Mouse (Mus musculus) granulocyte monocyte progenitor cell, adult 5-6 weeks (primary cell): ENCODE data around the gene Col5a3. TPM values are rescaled to one million over a fixed set of nuclear protein-coding genes. Genes with fewer than 3 reads are reported as not detected.
"Not testable (repeated sequence)": the region's sequence is repeated elsewhere in the genome, so short reads cannot be mapped to it uniquely, and the experiment has no call there.

Source experiments
- ATAC-seq: replicated peaks from 2 replicates; pipeline ENCODE4 v1.8.0; 2016; ENCODE audit warnings: mild to moderate bottlenecking, moderate TSS enrichment, inconsistent platforms; ENCODE audit not compliant: poor library complexity, severe bottlenecking
- total RNA-seq, 2 experiments: library from RNA; stranded (forward) in 1 of 2; stranded (reverse) in 1 of 2; fragments of 200-712, 200-1000 nt in 1 of 2; fragments of >200 nt in 1 of 2; fragmentation: Nextera tagmentation in 1 of 2; gene quantifications; 2 replicates each; pipeline ENCODE4 v1.2.3; 2014 to 2017

The Col5a3 gene
- total RNA-seq (2014; fragmentation: Nextera tagmentation) (0.28 and 0.41 TPM in 2 replicates), total RNA-seq (2017) (0.60 and 0.62 TPM in 2 replicates)

DNA sequence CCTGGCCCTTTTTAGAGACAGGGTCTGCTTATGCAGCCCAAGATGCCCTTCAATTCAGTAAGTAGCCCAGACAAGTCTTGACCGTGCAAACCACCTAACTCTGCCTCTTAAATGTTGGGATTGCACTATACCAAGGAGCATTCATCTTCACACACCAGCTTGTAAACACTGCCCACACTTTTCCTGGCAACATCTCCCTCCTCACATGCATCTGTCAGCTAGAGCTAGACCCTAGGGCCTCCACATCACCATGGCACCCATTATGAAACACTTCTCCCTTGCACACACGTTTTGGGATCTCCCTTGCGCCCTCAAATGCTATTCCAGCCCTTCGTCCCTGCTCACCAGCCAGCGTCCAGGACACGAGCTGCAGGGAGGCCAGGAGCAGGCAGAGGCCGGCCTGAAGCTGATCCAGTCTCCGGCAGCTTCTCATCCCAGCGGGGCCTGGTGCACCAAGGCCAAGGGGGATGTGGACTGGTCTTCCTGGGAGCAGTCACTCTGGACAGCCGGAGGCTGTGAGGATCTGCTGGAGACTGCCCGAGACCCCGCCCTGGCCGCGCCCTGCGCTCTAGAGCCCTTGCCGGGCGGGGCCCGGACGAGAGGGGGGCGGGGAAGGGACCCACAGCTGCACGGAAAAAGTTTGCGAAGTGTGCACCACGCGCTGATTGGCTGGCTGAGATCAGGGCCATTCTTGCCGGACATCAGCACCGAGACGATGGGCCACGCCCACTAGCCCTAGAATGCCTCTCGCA is at the start of gene Col5a3:
Gene Col5a3, minus strand, starts transcription at position 547 of the 752 bp plus-strand sequence.
- 0 out of 2 replicates have a peak, but pooled peaks have one; percentile 20 for ATAC-seq

DNA sequence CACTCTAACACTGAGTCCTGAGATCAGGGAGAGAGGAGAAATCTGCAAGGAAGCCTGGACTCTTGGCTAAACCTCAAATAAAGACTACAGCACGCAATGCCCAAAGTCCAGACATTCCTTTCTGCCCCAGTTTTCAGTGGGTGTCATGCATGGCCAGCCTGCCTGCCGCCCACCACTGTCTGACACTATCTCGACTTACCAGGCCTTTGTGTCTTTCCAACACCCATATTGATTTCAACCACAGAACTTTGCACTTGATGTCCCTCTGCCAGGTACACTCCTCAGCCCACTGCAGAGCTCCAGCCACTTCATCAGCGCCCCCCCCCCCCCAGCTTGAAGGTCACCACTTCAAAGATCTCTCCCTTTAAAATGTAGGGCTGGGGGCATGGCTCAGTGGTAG is 47.4 kb upstream of the Col5a3 start:
- no peak for ATAC-seq

- peak; percentile 35; the same call in 1 of the 2 replicates for ATAC-seq
These were observed 47.0 kb upstream of the Col5a3 start for GRCm38 (mm10) chr9:20861821-20862220.

GRCm38 (mm10) chr9:20859926-20860325 is 45.1 kb upstream of the Col5a3 start:
- ATAC-seq = no peak

- ATAC-seq = peak; percentile 98
These were observed 42.3 kb upstream of the Col5a3 start for GRCm38 (mm10) chr9:20857131-20857530.

- ATAC-seq = no peak
These were observed 35.3 kb upstream of the Col5a3 start for GRCm38 (mm10) chr9:20850179-20850578.

DNA sequence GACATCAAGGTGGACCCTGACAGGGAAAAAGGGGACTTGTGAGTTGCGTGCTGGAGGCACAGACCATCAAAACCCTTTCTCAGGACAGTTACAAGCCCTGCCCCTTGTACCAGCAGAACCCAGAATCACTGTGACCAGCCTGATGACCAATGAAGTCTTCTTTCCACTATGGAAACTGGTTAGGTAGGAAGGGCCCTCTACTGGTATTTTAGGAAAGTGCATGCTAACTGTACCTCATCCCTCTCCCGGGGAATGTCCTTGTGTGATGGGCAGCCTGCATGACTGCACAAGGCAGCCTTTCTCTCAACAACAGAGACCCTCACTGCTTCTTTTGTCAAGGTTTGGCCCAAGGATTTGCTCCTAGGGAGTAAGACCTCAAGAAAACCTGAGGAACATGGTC is 27.8 kb upstream of the Col5a3 start:
- ATAC-seq = 0 out of 2 replicates have a peak, but pooled peaks have one; percentile 33

GRCm38 (mm10) chr9:20842211-20842610 is 27.3 kb upstream of the Col5a3 start:
- ATAC-seq = peak; percentile 42; the same call in 1 of the 2 replicates

DNA sequence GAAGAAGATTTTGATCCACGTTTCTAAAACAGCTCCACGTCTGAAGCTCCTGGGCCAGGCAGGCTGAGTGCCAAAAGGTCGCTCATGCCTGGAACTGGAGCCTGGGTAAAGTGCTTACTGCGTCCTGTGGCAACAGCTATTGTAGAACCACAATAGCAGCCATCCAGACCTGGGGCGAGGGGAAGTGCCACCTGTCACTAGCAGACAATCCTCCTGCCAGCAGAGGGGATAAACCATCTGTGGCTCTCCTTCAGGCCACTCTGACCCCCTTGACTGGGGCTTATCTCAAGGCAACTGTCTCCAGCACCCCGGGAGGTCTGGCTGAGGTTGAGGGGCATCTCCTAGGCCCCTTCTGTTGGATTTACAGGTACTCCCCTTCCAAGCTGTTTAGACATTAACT is 24.1 kb upstream of the Col5a3 start:
- ATAC-seq = no peak

DNA sequence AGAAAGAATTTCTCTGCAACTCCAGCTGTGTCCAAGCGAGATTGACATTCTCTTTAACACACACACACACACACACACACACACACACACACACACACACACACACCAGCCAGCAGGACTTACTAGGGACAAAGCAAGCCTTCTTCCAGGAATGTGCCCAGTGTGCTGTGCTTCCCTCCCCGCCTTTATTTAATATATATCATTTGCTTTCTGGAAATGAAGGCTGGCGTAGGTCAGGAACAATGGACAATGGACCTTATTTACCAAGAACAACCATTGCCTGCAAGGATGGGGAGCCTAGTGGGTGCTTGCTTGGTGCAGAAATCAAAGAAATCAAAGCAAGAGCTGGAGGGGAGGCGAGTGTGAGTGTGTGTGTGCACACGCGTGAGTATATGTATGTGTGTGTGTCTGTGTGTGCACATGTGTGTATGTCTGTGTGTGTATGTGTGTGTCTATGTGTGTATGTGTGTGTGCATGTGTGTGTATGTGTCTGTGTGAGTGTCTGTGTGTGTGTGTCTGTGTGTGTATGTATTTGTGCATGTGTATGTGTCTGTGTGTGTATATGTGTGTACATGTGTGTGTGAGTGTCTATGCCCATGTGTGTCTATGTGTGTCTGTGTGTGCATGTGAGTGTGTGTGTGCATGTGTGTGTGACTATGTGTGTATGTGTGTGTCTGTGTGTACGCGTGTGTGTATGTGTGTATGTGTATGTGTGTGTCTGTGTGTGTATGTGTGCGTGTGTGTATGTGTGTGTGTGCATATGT is 22.5 kb upstream of the Col5a3 start:
- no peak for ATAC-seq

DNA sequence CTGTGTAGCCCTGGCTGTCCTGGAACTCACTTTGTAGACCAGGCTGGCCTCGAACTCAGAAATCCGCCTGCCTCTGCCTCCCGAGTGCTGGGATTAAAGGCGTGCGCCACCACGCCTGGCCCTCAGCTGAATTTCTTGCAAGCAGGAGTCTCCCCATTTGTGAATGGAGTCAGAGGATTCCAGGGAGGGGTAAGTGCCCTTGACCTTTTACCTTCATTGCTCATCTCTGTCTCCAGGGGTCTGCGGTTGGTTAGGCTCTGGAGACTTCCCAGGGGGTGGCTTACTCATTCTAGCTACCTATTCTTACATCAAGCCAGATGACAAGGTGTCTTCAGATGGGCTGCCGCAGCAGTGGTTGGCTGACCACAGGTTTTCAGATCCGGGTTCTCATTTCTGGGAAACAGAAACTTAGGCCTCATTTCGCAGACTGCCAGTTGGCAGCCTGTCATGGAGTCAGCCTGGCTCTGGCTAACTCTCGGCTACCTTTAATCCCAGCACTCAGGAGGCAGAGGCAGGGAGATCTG is 20.6 kb upstream of the Col5a3 start:
- not testable (repeated sequence) for ATAC-seq

- no peak for ATAC-seq
These were observed 20.0 kb upstream of the Col5a3 start for GRCm38 (mm10) chr9:20834881-20835280.

GRCm38 (mm10) chr9:20830901-20831643 is 16.2 kb upstream of the Col5a3 start:
- ATAC-seq = peak; percentile 87

GRCm38 (mm10) chr9:20828127-20828526 is 13.3 kb upstream of the Col5a3 start:
- ATAC-seq = no peak

DNA sequence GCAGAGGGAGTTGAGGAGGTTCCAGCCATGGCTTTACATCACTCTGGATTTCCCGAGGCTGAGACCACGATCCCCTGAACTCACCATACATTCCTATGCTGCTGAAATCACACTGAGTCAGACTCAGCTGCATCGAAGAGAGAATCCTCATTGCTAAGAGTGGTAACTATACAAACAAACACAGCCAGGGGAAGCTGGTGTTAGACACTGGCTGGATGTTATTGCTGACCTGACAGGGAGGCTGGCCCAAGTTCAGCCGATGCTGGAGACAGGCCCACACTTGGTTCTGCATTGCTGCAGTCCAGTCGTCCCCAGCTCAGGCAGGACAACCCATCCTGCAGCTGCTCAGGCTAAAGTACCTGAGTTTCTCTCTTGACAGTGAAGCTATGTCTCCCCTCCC is 10.9 kb upstream of the Col5a3 start:
- no peak for ATAC-seq

DNA sequence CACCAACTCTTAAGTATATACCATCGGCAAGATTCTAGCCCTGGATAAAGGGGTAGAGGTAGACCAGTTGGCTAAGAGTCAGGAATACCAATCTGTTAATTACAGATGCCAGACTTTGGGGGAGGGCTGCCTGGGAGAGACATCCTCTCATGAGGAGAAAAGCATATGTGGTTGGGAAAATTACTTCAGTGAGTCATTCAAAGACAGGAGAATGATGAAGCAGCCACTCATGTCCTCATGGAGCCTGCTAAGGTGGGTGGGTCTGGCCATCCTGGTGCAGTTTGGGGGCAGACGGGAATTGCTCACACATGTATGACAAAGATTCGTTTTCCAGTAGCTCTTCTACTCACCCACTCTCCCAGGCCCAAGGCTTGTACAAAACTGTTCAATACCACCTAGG is 8.0 kb upstream of the Col5a3 start:
- ATAC-seq = no peak

DNA sequence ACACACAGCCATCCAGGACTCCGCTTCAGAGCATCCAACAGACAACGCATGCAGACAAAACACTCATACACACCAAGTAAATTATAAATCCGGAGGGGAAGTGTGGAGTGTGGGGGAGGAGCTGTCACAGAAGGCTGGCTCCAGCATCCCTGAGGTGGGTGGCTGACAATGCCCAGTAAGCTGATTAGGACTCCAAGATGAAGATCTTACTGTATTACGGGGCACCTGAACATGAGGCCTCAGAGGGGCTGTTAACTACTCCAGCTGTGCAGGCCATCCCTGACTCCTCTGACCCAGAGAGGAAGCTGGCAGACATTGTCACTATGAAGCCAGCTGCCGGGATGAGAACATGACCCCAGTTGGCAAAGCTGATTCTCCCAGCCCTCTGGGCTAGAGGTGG is 5.1 kb upstream of the Col5a3 start:
- no peak for ATAC-seq

GRCm38 (mm10) chr9:20818236-20818635 is 3.4 kb upstream of the Col5a3 start, which contains the start of gene Rdh8:
Gene Rdh8 (plus strand): TSS chr9:20818503.
- ATAC-seq = no peak

GRCm38 (mm10) chr9:20812537-20813271 is 2.2 kb downstream of the Col5a3 start:
- peak; percentile 85 for ATAC-seq

DNA sequence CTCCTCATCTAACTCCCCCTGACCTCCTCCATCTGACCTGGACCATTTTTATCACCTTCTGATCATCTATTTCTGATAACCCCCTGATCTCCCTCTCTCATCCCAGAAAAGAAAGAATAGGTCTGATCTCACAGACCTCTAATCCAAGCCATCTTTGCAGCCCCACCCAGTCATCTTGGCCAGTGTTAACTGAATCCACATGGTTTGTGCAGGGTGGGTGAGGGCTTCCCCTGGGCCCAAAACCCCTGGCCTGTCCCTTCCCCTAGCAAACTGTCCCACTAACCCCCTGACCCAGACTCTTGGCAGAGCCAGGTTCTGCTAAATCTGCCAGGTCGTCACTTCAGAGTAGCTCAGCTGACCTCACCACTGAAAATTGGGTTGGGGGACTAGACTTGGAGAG is 4.1 kb downstream of the Col5a3 start:
- ATAC-seq = no peak
